Mouse (Mus musculus): ENCODE data around the gene Timp3. TPM values are rescaled to one million over a fixed set of nuclear protein-coding genes. Genes with fewer than 3 reads are reported as not detected.

The Timp3 gene
- total RNA-seq, 2 experiments from 2014 or later, result 63.7 to 64.9 TPM

GRCm38 (mm10) chr10:86299795-86300194 is 377 bp upstream of the Timp3 start:
- no peak for TF ChIP-seq CTCF (IDR thresholded peaks at IDR 0.05)
- Histone ChIP-seq H3K27ac (no peak overlapping the region), H3K4me3 (peak overlapping the region; percentile 68)
- no peak for DNase-seq (ENCODE audit: extremely low spot score in 1 of 2, low spot score in 2 of 2)
- intact Hi-C loops (cut with DNase I), result loop anchor here (5.0 kb wide), 3 partner anchors 43 to 332 kb away; no protein-coding TSS in a partner anchor

DNA sequence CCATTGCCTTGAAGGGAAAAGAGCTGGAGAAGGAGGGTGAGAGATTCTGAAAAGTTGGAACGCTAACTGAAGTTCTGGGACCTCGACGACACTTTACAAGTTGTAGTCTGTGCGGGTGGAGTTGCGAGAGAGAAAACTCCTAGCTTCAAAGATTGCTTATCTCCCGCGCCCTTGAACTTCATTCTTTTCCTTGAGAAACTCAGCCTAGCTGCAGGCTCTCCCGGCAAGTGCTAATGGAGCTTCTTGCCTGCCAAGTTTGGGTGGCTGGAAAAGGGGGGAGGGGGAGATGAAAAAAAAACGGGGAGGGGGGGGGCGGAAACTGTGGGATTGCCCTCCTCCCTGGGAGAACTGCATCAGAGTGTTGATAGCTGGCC is 932 bp downstream of the Timp3 start:
- TF ChIP-seq CTCF (IDR thresholded peaks at IDR 0.05), result no peak
- Histone ChIP-seq H3K27ac (peak overlapping the region; percentile 81), H3K4me3 (peak overlapping the region; percentile 68)
- intact Hi-C loops (cut with DNase I), result loop anchor here (5.0 kb wide), 2 partner anchors 41 to 56 kb away; no protein-coding TSS in a partner anchor
- no peak for DNase-seq (ENCODE audit: extremely low spot score in 1 of 2, low spot score in 2 of 2)

DNA sequence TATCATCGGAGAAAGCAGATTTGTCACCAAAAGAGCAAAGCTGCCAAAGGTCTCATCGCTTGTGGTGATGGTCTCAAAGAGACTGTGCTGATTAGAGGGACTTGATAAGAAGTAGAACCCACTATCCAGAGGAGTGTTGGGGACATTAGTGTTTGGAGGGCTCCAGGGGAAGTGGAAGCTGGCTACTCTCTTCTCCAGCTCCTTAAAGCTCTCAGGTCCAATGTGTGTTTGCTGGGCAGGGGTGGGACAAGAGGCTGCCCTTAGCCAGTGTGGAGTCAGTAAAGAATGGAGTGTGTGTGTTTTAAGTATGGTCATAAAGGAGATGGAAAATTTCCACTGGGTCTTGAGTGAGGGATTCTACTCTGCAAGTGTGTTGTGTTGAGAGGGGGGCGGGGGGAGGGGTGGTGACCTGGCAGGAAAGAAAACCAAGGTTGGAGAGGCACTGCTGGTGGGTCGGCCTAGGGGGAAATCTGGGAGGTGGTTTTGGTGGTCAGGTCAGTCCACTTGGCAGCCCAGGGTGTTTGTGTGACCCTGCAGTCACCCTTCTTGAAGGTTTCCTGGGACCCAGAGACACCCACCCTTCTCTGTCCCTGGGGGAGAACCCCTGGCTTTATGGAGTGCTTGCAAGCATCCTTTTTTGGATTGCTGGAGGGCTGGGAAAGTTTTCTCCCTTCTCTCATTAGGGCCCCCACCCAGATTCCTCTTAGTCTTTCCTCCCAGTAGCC is 1.6 kb downstream of the Timp3 start:
- TF ChIP-seq CTCF (IDR thresholded peaks at IDR 0.05), result no peak
- intact Hi-C loops (cut with DNase I), result loop anchor here (1.0 to 5.0 kb wide), 3 partner anchors 41 to 151 kb away; no protein-coding TSS in a partner anchor
- no peak for DNase-seq (ENCODE audit: extremely low spot score in 1 of 2, low spot score in 2 of 2)
- Histone ChIP-seq H3K4me3 (peak overlapping the region; percentile 68), H3K27ac (peak overlapping the region; percentile 81)

DNA sequence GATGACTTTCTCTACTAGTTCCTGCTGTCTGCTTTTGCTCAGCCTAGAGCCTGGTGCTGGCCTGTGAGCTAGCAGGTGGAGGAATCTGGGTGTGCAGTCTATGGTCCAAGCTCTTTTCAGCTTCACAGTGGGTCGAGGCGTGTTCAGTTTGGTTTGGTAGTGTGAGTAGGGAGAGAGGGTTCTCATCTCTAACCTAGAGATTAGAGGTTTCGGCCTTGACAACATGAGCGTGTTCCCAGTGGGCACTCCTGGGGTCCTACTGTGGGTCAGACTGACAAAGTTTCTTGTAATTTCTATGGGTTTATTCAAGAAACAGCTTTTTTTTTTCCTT is 2.1 kb downstream of the Timp3 start:
- H3K27ac ChIP-seq, result peak overlapping the region; percentile 62

GRCm38 (mm10) chr10:86302761-86303494 is 2.8 kb downstream of the Timp3 start:
- peak overlapping the region; percentile 68 for H3K4me3 ChIP-seq
- intact Hi-C loops (cut with DNase I), result loop anchor here (1.0 to 5.0 kb wide), 3 partner anchors 39 to 149 kb away; no protein-coding TSS in a partner anchor
- DNase-seq (ENCODE audit: extremely low spot score in 1 of 2, low spot score in 2 of 2), result peak; percentile 71
- TF ChIP-seq CTCF (IDR thresholded peaks at IDR 0.05), result peak; percentile 84
- peak overlapping the region; percentile 65; the same call in 1 of the 2 replicates for H3K27ac ChIP-seq

More for the DNA sequence above, 2.1 kb downstream of the Timp3 start:
- H3K4me3 ChIP-seq, result peak overlapping the region; percentile 68
- intact Hi-C loops (cut with DNase I), result loop anchor here (1.0 to 5.0 kb wide), 3 partner anchors 40 to 150 kb away; no protein-coding TSS in a partner anchor
- DNase-seq (ENCODE audit: extremely low spot score in 1 of 2, low spot score in 2 of 2), result no peak
- TF ChIP-seq CTCF (IDR thresholded peaks at IDR 0.05), result no peak

DNA sequence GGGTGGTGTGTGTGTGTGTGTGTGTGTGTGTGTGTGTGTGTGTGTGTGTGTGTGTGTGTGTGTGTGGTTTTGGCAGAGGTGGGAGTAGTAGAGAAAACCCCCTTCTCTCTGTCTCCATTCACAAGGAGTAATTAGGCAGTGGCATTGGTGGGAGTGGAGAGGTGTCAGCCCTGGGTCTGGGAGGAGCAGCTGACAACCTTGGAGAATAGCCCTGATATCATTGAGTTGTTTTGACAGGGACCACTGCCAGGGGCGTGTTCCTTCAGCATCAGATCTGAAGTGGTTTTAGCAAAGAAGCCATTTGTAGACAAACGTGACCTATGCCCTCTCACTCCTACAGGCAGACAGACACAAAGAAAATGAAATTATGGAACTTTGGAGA is 3.3 kb downstream of the Timp3 start:
- H3K27ac ChIP-seq, result no peak overlapping the region
- intact Hi-C loops (cut with DNase I), result loop anchor here (5.0 kb wide), 2 partner anchors 39 to 54 kb away; no protein-coding TSS in a partner anchor
- DNase-seq (ENCODE audit: extremely low spot score in 1 of 2, low spot score in 2 of 2), result no peak
- H3K4me3 ChIP-seq, result no peak overlapping the region
- TF ChIP-seq CTCF (IDR thresholded peaks at IDR 0.05), result no peak

DNA sequence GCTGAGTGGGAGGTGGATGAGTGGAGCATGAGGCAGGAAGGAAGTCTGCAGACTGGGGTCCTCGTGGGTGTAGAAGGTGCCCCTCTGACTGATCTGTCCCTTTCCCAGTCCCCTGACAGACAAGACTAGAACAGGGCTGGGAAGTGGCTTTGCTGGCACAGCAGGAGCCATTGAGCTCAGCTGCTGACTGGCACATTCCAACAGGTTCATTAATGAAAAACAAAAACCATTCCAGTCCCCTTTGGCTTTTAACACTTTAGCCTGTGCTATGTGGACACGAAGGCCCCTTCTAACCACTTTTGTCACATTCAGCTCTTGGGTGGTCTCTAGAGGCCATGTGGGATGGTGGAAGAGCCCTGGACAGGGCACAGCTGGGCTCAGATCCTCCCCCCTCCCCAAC is 4.4 kb downstream of the Timp3 start:
- Histone ChIP-seq H3K27ac (no peak overlapping the region), H3K4me3 (no peak overlapping the region)
- no peak for DNase-seq (ENCODE audit: extremely low spot score in 1 of 2, low spot score in 2 of 2)
- intact Hi-C loops (cut with DNase I), result loop anchor here (5.0 kb wide), 2 partner anchors 38 to 53 kb away; no protein-coding TSS in a partner anchor
- no peak for TF ChIP-seq CTCF (IDR thresholded peaks at IDR 0.05)

DNA sequence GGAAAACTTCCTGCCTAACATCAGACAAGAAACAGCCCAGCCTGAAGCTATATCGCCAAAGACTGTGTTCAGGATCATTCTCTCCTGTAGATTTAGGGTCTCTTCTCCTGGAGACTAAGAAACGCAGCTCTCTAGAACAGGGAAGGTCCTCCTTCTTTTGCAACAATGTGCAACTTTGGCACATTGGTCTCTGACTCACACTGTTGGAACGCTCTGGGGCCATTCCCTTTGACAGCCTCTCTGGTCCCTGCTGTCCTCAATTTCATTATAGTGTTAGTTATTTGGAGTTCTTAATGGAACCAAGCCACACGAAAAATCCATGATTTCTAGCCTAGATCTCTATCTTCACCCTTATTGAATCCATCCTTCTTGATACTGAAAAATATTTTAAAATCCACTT is 7.1 kb downstream of the Timp3 start:
- intact Hi-C loops (cut with DNase I), result no loop called here
- Histone ChIP-seq H3K4me3 (no peak overlapping the region), H3K27ac (no peak overlapping the region)
- TF ChIP-seq CTCF (IDR thresholded peaks at IDR 0.05), result no peak
- no peak for DNase-seq (ENCODE audit: extremely low spot score in 1 of 2, low spot score in 2 of 2)

GRCm38 (mm10) chr10:86310527-86310926 is 10.4 kb downstream of the Timp3 start:
- H3K4me3 ChIP-seq, result no peak overlapping the region
- intact Hi-C loops (cut with DNase I), result no loop called here
- DNase-seq (ENCODE audit: extremely low spot score in 1 of 2, low spot score in 2 of 2), result no peak
- no peak for TF ChIP-seq CTCF (IDR thresholded peaks at IDR 0.05)
- no peak overlapping the region for H3K27ac ChIP-seq

GRCm38 (mm10) chr10:86312976-86313375 is 12.8 kb downstream of the Timp3 start:
- TF ChIP-seq CTCF (IDR thresholded peaks at IDR 0.05), result no peak
- intact Hi-C loops (cut with DNase I), result no loop called here
- no peak for DNase-seq (ENCODE audit: extremely low spot score in 1 of 2, low spot score in 2 of 2)
- Histone ChIP-seq H3K27ac (no peak overlapping the region), H3K4me3 (no peak overlapping the region)

- no peak overlapping the region for H3K4me3 ChIP-seq
- TF ChIP-seq CTCF (IDR thresholded peaks at IDR 0.05), result no peak
- no peak overlapping the region for H3K27ac ChIP-seq
- intact Hi-C loops (cut with DNase I), result no loop called here
- DNase-seq (ENCODE audit: extremely low spot score in 1 of 2, low spot score in 2 of 2), result no peak
Observed at GRCm38 (mm10) chr10:86313448-86313847, 13.3 kb downstream of the Timp3 start.

- DNase-seq (ENCODE audit: extremely low spot score in 1 of 2, low spot score in 2 of 2), result no peak
- Histone ChIP-seq H3K4me3 (no peak overlapping the region), H3K27ac (no peak overlapping the region)
- intact Hi-C loops (cut with DNase I), result no loop called here
- TF ChIP-seq CTCF (IDR thresholded peaks at IDR 0.05), result no peak
Observed at GRCm38 (mm10) chr10:86315513-86315912, 15.3 kb downstream of the Timp3 start.
